Mouse (Mus musculus) WW6 (cell line): ENCODE measurements at regions not wholly inside any gene's neighbourhood (a gene's known extent, or its start where the extent isn't known, plus 50 kb on each side); places are given as distances from the start of the nearest gene placed in this dataset.

Experiments used
- DNase-seq: peaks from one replicate; pipeline ENCODE4 v3.0.0-alpha.2; 2013; ENCODE audit warnings: low read depth, low spot score

- DNase-seq, result no peak
Observed at GRCm38 (mm10) chr15:49121202-49121601, 4763.5 kb upstream of the Gm7489 start.

- DNase-seq, result no peak
Observed at GRCm38 (mm10) chr15:49146430-49146829, 4738.3 kb upstream of the Gm7489 start.

GRCm38 (mm10) chr15:49151998-49152397 lies 4732.7 kb upstream of the Gm7489 start:
- DNase-seq, result no peak

- DNase-seq, result no peak
Observed at GRCm38 (mm10) chr15:49154026-49154425, 4730.7 kb upstream of the Gm7489 start.

- no peak for DNase-seq
Observed at GRCm38 (mm10) chr15:49191474-49191873, 4693.2 kb upstream of the Gm7489 start.

- peak; percentile 9 for DNase-seq
Observed at GRCm38 (mm10) chr15:49192571-49192970, 4692.1 kb upstream of the Gm7489 start.

GRCm38 (mm10) chr15:49229063-49229462 lies 4655.6 kb upstream of the Gm7489 start:
- DNase-seq, result peak; percentile 16

GRCm38 (mm10) chr15:49230846-49231245 lies 4653.9 kb upstream of the Gm7489 start:
- no peak for DNase-seq

- no peak for DNase-seq
Observed at GRCm38 (mm10) chr15:49270198-49270597, 4614.5 kb upstream of the Gm7489 start.
